Mouse (Mus musculus): ENCODE measurements around the gene Gm45234.
"Not testable (repeated sequence)": the region's sequence is repeated elsewhere in the genome, so short reads cannot be mapped to it uniquely, and the experiment has no call there.

The Gm45234 gene

DNA sequence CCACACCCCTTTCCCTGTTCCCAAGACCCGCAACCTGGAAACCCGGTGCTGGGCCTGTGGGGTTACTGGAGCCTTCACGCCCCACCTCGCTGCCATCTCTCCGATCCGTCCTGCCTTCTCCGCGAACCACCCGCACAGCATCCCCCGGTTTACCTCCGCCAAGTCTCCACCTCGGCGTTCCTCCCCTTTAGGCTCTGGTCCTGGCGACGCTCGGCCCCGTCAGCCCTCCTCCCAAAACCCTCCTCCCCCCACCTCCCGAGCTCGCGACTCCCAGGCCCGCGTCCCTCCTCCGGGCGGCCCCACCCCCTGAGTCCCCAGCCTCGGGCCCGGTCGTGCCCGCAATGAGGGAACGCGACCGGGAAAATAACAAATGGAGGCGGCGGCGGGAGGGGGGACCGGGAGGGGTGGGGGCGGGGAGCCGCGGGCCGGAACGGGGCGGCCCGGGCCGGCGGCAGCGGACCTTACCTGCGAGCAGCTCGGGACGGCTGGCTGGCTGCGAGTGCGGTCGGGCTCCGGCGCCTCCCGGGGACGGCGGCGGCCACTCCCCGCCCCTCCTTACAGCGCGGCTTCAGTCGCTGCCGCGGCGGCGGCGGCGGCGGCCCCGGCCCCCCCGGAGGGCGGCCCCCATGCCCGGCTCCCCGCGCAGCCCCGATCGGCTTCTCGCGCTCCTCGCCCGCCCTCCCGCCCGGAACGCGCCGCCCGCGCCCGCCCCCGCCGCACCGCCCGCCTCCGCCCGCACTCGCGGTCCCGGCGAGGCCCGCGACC is at the start of gene Gm45234, which contains the start of gene Atn1:
Gm45234 (minus strand) TSS at position 191 of the 765 bp plus-strand sequence.
Atn1 (minus strand) TSS at position 694 of the 765 bp plus-strand sequence.
- DNase-seq = peak; percentile 62

DNA sequence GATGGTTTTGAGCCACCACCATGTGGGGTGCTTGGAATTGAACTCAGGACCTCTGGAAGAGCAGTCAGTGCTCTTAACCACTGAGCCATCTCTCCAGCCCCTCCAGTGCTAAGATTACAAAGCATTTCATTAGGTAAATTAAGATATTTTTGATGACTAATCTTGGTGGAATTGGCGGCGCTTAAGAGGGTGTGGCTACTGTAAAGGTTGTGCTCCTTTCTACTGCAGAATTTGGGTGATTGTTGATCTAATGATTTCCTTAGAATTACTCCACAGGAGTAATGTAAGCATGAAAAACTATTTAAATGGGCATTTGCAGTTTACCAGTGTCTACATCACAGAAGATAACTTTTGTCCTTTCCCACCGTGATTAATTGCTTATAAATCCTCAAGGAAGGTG is 48.5 kb upstream of the Gm45234 start:
- no peak for DNase-seq

DNA sequence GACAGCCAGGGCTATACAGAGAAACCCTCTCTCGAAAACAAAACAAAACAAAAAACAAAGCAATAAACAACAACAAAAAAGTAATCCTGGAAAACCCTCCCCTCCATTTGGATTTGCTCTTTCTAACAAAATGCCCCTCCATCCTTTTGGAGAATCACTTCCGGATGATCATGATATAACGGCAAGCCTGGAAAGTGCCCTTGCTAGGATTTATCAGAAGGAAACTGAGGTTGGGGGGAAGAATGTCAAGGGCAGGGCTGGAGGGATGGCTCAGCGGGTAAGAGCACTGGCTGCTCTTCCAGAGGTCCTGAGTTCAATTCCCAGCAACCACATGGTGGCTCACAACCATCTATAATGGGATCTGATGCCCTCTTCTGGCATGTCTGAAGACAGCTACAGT is 47.9 kb upstream of the Gm45234 start:
- DNase-seq = not testable (repeated sequence)

DNA sequence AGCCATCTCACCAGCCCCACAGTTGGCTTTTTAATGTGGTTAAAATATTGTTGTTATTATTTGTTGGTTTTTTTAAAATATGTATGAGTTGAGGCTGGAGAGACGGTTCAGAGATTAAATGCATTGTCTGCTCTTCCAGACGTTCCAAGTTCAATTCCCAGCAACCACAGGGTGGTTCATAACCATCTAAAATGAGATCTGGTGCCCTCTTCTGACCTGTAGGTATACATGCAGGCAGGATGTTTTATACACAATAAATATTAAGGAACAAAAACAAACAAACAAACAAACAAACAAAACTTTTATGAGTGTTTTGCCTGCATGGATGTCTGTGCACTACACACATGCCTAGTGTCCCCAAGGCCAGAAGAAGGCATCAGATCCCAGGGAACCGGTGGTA is 47.2 kb upstream of the Gm45234 start:
- DNase-seq = no peak

DNA sequence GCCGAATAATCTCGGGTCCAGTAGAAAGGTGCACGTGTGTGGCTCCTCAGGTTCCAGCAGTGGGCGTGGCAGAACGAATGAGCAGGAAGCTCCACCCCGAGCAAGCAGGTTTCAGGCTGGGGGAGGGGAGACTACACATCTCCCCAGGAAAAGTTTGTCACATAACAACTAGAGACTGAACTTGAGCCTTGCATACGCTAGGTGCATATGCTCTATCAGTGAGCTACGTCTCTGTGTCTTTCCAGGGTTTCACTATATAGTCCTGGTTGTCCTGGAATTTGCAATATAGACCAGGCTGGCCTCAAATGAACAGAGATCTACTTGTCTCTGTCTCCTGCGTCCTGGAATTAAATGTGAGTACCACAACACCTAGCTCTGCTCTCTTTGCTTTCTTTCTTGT is 46.6 kb upstream of the Gm45234 start:
- not testable (repeated sequence) for DNase-seq

DNA sequence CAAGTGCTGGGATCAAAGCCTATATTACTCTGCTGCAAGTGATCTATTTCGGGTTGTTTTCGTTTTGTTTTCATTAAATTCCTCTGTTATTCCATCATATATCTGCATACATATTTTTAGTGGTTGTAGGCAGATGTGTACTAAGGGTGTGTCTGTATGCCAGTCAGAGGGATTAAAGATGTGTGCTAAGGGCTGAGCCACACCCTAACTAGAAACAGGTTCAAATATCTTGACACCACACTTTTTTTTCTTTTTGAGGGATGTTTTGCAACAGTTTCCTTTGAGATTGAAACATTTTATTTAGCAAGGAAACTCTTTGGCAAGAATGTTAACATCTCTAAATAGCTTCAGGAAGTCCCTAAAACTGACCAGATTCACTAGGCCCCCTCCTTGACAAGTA is 40.4 kb upstream of the Gm45234 start:
- no peak for DNase-seq

DNA sequence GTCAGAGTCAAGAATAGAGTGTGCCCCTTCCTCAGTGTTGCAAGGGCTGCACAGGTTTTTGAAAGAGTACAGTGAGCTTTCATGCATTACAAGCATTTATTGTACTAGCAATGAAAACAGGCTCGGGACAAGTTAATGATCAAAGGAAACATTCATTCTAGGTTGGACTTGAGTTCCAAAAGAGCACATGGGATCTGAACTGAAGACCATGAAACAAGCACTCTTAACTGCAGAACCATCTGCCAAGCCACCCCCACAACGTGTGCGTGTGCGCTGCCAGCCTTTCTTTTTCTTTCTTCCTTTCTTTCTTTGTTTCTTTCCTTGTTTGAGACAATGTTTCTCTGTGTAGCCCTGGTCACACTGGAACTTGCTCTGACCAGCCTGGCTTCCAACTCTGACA is 40.0 kb upstream of the Gm45234 start:
- no peak for DNase-seq

DNA sequence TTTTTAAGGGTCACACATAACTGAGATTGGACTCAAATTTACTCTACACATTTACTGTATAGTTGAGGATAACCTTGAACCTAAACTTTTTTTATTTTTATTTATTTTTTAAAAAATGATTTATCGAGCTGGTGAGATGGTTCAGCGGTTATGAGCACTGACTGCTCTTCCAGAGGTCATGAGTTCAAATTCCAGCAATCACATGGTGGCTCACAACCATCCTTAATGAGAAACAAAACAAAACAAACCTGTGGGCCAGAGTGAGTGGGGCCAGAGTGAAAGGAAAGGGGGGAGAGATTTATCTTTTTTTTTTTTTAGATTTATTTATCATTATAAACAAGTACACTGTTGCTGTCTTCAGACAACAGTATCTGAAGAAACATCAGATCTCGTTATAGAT is 36.1 kb upstream of the Gm45234 start:
- no peak for DNase-seq

DNA sequence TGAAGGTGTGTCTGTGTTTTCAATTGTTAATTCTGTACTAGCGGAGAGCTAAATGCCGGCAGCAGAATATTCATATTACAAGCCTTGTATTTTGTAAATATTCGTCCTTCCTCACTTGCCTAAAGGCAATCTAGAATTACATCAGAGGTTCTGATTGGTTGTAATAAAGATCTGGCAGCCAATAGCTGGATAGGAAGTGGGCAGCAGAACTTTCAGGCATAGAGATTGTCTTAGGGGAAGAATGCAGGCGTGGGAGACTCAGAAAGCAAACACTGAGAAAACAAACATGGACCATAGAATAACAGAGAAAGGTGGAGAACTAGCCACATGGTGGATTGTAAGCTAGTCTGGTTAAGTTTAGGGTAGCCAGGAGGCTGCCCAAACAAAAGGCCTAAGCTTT is 34.3 kb upstream of the Gm45234 start:
- no peak for DNase-seq

DNA sequence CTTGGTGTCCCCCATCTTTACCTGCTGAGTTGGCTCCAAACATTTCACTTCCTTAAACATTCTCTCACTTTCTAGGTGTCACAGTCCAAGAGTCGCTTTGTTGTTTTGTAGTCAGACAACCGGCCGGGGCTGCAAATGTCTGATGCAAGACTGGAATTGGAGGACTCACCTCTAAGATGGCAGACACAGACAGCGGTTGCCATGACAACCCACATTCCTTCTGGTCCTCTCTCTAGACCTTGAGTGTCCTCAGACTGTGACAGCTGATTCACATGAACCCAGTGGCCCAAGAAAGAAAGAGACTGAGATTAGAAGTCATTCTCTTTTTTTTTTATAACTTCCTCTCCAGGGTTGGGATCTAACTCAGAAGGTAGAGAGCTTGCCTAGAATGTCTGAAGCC is 33.7 kb upstream of the Gm45234 start:
- DNase-seq = no peak

DNA sequence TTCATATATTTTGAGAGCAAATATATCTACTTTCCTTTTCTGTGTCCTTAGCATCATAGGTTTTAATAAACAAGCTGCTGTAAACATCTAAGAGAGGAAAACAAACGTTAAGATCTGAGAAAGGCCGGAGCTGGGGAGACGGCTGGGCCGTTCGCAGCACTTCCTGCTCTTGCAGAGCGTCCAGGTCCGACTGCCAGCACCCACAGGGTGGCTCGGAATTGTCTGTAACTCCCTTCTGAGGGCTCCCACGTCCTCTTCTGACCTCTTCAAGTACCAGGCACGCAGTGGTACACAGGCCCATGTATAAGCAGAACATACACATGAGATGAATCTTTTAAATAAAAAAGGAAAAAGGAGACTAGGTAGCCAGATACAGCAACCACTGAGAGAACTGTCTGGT is 31.9 kb upstream of the Gm45234 start:
- DNase-seq = no peak

DNA sequence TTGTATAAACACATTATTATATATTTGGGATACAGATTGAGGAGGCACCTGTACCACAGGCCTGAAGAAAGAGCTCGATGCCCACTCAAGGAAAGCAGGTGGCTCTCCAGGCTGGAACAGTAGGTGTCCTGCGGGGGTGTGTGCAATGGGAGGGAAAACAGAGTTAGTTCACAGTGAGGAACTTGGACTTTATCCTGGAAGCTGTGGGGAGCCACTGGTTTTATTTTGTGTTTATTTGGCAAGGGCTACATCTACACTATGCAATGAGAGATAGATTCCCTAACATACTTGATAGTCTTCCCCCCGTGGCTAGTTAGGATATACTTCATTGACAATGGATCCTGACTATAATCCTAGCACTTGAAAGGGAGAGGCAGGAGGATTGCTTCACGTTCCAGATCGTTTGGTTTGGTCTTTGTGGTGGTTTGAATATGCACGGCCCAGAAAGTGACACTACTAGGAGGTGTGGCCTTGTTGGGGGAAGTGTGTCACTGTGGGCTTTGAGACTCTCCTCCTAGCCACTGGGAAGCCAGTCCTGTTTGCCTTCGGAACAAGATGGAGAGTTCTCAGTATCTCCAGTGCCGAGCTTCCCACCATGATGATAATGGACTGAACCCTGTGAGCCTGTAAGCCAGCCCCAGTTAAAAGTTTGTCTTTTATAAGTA is 31.1 kb upstream of the Gm45234 start:
- DNase-seq = no peak

DNA sequence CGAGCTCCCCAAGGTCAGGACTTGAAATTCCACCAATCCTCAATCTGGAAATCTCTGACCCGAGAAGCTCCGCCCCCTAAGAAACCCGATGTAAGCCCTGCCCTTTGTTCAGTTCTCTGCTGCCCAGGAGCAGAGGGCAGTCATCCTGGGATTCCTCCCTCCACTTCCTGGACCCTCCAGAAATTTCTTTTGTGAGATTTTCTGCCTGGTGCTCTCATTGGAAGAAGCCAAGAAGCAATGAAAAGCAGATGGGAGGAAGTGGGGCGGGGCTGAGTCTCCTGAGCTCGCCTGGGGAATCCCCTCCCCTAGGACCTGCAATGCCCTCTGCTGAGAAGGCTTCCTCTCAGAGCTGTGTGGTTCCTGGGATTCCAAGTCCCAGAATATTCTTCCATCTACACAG is 26.6 kb upstream of the Gm45234 start:
- DNase-seq = no peak

DNA sequence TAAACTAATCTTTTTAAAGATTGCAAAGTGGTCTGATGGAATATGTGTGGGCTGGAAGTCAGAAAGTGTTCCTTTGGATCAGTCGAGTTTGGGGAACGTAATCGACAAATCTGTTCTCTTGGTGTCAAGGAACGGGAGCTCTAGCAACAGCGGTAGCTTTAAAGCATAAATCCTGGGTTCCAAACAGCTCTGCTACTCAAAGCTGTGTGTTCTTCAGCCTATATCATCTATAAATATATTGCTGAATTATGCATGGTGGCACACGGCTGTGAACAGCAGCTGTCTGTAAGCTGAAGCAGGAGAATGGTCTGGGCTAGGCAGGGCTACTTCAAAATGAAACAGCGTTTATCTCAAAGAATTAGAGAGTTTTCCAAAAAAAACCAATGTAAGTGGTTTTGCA is 25.1 kb upstream of the Gm45234 start:
- DNase-seq = no peak

DNA sequence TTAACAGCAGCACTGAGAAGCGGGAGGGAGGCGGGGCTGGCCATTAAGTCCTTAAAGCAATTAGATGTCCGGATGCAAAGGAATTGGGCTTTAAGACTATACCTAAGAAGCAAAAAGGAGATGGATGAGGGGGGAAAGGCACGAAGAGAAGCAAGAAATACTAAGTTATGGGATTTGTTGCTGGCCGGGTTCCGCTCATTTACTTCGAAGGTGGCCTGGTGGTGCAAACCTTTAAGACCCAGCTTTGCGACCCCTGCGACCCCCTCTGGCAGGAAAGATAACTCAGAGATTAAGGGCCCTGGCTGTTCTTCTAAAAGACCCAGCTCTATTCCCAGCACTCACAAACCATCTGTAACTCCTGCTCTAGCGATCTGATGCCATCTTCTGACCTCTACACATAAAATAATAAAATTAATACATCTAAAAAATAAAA is 24.2 kb upstream of the Gm45234 start:
- no peak for DNase-seq

DNA sequence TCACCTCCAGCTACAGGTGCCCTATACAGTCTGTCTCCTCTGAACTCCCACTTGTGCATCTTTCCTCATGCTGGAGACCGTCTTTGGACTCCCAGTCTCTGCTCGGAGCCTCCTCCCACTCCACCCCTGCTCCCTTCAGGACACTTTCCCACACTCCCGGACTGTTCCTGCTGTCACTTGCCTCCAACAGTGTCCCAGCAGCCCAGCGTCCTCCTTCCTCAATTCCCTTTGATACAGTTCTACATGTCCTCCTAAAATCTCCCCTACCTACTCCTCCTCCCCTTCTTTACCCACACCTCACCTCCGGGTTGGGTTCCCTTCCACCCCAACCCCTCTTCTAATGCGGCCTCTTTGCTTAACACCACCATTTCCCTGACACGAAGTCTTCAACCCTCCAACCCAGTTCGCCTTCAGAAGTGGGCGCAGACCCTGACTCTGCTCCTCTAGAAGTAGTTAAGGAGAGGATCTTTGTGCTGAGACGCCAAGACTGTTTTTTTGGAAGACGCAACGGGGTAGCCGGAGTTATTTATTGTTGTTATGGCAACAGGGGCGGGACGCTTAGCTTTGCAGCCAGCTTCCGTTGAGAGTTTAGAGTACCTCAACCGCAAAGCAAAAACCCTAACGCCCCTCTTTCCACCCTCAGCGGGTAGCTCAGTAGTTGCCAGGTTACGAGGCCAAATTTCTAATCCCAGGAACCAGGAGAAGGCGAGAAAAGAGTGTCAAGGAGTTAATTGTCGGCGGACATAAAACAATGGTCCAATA is 23.6 kb upstream of the Gm45234 start, which contains the start of gene Lrrc23:
Lrrc23 (minus strand) TSS at position 506 of the 762 bp plus-strand sequence.
- DNase-seq = no peak

DNA sequence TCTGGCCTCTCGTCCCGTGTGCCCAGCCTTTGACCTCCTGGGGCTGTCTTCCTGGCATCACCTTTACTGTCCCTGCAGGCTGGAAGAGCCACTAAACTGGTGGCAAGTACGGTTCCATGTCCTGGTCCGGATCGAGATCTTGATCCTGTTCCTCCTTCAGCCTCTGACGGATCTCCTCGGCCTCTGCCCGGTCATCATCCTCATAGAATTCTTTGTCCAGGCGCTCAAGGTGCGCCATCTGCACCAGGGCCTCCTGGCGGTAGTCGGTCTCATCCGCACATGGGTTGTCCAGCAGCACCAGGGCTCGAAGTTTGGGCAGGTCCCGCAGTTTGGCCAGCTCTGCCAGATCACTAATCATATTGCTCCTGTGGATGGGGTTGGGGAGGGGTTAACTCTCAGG is 14.7 kb upstream of the Gm45234 start:
- DNase-seq = no peak

DNA sequence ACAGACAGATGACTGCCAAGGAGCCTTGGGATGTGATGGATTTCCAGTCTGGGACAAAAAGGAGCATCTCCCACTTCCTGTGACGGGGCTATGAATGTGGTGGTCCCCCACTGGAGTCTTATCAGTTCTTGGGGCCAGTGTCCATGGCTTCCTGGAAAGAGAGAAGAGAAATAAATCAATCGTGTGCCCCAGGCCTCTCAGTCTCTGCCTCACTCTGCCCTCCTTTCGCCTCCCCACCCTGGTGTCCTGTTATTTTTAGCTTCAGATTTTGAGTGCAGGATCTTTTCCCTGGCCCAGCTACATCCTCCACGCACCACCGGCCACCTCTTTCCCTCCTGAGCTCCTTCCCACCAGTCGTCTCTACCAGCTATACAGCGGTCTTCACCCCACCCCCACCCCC is 14.2 kb upstream of the Gm45234 start:
- no peak for DNase-seq

DNA sequence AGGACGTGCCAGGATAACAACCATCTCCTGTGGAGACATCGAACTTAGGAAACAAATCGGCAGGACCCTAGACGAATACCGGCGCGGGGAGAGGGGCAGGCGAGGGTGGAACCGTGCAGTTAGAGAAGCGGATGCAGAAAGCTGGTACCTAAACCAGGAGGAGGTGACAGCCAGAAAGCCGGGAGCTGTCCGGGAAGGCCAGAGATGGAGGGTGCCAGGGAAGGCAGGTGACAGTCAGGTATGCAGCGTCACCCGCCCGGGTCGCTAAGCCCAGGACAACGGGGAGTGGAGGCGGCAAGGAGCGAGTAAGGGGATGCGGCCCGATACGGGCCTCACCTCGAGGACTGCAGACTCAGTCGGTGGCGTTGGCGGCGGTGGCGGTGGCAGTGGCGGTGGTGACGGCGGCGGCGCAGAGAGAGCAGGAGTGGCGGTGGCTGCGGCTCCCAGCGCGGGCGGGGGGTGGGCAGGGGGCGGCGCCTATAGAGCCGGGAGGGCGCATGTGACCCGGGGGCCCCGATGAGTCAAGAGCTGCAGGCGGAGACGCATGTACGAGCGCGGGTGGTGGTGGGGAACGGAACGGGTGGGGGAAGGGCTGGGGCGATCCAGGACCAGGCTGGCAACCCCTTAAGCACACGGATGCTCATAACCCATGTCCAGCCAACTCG is 13.4 kb upstream of the Gm45234 start, which contains the start of gene Eno2:
Eno2 (minus strand) TSS at position 573 of the 665 bp plus-strand sequence.
- peak; percentile 82 for DNase-seq

DNA sequence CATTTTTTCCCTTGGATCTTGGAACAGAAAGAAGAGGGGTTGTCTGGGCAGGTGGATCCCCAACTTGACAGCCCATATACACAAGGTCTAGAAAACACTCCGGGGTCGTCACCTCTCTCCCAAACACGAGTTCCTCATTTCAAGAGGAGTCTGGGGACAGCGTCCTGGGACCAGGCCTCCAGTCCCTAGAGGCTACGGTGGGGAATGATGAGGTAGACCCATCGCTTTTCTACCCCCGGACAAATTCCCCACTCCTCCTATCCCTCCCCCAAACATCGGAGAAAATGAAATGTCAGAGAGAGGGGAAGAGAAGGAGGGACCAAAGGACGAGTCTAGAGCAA is 12.9 kb upstream of the Gm45234 start:
- no peak for DNase-seq

DNA sequence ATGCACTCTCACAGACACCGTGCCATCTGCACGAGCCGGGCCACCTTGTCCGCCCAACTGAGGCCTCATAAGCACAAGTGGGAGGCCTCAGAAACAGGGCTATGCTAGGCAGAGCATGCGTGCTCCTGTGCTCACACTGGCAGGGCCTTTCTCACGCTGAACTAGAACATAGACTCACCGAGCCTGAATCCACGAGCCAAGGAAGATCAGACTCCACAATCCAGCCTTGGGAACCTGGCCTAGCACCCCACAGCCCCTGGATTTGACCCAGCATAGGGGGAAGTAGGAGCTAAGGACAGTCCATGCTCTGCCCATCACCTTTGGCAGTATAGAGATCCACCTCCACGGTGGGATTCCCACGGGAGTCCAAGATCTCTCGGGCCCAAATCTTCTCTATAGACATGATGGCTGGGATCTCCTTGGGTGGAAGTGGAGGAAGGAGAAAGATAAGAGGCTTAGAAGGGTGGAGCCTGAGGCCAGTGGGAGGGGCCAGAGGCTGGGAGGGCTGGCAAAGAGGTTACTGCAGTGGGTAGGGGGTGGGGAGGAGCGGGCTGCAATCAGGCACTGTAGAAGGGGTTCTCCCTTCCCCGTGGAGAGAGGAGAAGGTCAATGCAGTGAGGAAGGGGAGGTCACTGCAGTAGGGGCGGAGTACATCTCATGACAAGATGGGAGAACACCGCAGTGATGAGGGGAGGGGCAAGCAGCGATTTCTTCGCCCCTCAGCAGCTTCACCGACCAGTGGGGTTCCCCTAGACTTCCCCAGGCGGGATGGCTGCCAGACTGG is 12.3 kb upstream of the Gm45234 start:
- DNase-seq = no peak

DNA sequence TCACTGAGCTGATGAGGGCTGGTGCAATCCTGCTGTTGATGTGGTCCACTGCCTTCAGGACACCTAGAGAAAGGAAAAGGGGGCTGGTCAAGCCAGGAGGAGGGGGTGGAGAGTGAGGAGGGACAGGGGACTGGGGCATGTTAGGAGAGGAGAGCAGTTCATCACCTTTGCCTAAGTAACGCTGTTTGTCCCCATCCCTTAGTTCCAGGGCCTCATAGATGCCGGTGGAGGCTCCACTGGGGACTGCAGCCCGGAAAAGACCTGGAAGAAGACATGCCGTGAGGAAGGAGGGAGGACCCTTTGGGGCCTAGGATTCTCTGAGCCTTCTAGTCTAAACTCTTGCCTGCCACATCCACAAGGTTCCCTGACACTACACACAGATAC is 11.7 kb upstream of the Gm45234 start:
- DNase-seq = no peak
